Mouse (Mus musculus): ENCODE measurements at regions not wholly inside any gene's neighbourhood (a gene's known extent, or its start where the extent isn't known, plus 50 kb on each side); places are given as distances from the start of the nearest gene placed in this dataset.

DNA sequence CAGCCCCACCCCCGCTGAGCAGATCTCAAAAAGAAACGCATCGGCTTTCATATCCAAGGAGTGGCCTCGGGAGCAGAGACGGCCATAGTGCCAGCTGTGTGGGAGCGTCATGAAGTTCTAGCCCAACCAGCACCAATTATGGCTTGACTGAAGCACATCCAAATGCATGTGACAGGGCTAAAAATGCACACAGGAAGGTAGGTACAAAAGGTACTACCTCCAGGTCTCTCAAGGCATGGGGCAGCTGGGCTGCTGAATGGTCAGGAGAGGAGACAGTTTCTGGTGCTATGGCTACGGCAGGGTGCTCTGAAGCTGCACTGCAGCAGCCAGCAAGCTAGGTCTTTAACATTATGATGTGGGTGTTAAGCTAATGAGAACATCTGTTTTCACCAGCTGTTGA, 83.1 kb upstream of the Col1a2 start:
- TF ChIP-seq CTCF (conservative IDR thresholded peaks at IDR 0.05 in 1 of 2, IDR thresholded peaks at IDR 0.05 in 1 of 2; ENCODE audit: low read depth in 2 of 2, low read length in 2 of 2) (no peak), ZNF384 (IDR thresholded peaks at IDR 0.05; ENCODE audit: low read depth, low read length) (no peak), MXI1 (IDR thresholded peaks at IDR 0.05; ENCODE audit: low read depth, low read length) (no peak)

Measured in CH12.LX (cell line).